19 mouse cellular contexts compared by ENCODE assay signal in the genomic region with DNA sequence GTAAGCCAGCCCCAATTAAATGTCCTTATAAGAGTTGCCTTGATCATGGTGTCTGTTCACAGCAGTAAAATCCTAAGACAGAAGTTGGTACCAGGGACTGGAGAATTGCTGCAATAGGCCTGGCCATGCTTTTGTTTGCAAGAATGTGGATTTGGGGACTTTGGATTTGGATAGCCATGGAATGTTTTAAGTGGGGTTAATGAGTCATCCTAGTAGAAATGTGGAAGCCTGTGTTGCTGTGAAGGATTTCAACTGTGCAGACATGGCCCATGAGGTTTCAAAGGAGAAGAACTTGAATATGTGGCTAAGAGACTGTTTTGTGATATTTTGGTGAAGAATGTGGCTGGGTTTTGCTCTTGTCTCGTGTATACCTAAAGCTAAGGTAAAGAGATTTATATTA.
"Had no signal": no experiment of that assay in that cellular context is flagged by ENCODE, and none has a peak within 500 bp of the region (broad histone marks: within the 10 kb centered on the region; RNA-seq: fewer than 3 reads in every experiment).

No protein-coding gene starts in this region.

- H3K4me3 ChIP-seq: hindbrain, embryonic 15.5 days; layer of hippocampus, adult 2 months; limb, embryonic 10.5 days; limb, embryonic 13.5 days; liver, embryonic 13.5 days; lung, embryonic 15.5 days; megakaryocyte, embryonic 14.5 days; midbrain, embryonic 10.5 days; midbrain, embryonic 13.5 days; myocyte; neural tube, embryonic 13.5 days had no signal

- H3K36me3 ChIP-seq: hindbrain, embryonic 15.5 days; limb, embryonic 10.5 days; limb, embryonic 13.5 days; liver, embryonic 13.5 days; lung, embryonic 15.5 days; midbrain, embryonic 10.5 days; midbrain, embryonic 13.5 days; neural tube, embryonic 13.5 days had no signal

- H3K9me3 ChIP-seq: hindbrain, embryonic 15.5 days; limb, embryonic 10.5 days; limb, embryonic 13.5 days; liver, embryonic 13.5 days; lung, embryonic 15.5 days; midbrain, embryonic 10.5 days; midbrain, embryonic 13.5 days; neural tube, embryonic 13.5 days had no signal

- ATAC-seq: intestine, postnatal 0 days; liver, postnatal 0 days; midbrain, embryonic 13.5 days; midbrain, embryonic 16.5 days had no signal

- H3K9ac ChIP-seq: hindbrain, embryonic 15.5 days; limb, embryonic 13.5 days; liver, embryonic 13.5 days; liver, postnatal 0 days; lung, embryonic 15.5 days; midbrain, embryonic 13.5 days; neural tube, embryonic 13.5 days had no signal

- H3K27ac ChIP-seq: hindbrain, embryonic 15.5 days; layer of hippocampus, adult 2 months; limb, embryonic 10.5 days; limb, embryonic 13.5 days; liver, embryonic 13.5 days; lung, embryonic 15.5 days; midbrain, embryonic 10.5 days; midbrain, embryonic 13.5 days; neural tube, embryonic 13.5 days had no signal

- H3K27me3 ChIP-seq: hindbrain, embryonic 15.5 days; limb, embryonic 13.5 days; liver, embryonic 13.5 days; lung, embryonic 15.5 days; megakaryocyte, embryonic 14.5 days; midbrain, embryonic 13.5 days; neural tube, embryonic 13.5 days had no signal

- DNase-seq: layer of hippocampus, adult 9-11 months; liver, embryonic 13.5 days; liver, postnatal 0 days; lung, postnatal 36 days; retina, postnatal 1 day; thymus, adult 18-20 months; thymus, postnatal 36 days had no signal

- H3K4me2 ChIP-seq: hindbrain, embryonic 15.5 days; limb, embryonic 13.5 days; liver, embryonic 13.5 days; lung, embryonic 15.5 days; midbrain, embryonic 13.5 days; neural tube, embryonic 13.5 days had no signal

- H3K4me1 ChIP-seq: hindbrain, embryonic 15.5 days; limb, embryonic 10.5 days; limb, embryonic 13.5 days; liver, embryonic 13.5 days; lung, embryonic 15.5 days; megakaryocyte, embryonic 14.5 days; midbrain, embryonic 10.5 days; midbrain, embryonic 13.5 days; neural tube, embryonic 13.5 days had no signal
